Mouse (Mus musculus): ENCODE data around the gene Larp6.

DNA sequence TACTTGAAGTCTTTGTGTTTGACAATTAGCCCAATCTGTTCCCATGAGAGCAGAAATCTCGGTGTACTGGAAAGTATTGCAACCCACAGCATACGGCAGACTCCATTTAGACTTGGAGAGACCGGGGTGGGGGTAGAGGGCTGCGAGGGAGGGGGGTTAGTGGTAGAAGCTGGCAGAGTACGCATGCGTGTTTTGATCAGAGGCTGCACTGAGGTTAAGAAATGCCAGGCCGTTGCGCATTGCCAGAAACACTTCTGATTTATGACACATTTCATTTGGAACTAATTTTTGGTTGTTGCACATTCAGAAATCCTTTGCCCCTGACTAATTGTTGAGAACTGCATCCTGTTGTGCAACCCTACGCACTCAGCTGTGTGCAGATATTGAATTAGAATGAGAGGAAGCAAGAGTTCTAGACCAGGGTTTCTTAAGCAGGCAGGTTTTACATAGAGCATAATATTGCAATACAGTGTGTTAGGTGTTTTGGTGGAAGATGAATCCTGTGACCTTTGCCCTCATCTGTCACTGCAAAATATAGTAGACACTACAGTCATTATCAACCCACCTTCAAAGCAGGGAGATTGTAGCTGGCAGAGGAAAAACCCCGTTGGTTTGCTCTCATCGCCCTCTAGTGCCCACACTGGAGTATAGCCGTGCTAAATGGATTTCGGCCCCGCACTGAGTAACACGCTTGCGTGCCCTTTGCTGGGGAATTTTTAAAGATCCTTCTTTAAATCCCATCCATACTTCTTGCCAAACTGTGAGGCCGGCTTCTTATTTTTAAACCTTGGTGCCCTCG is 31.6 kb downstream of the Larp6 start:
- TF ChIP-seq HCFC1 (IDR thresholded peaks at IDR 0.05; ENCODE audit: borderline replicate concordance, insufficient read depth, low read length) (no peak), CHD2 (IDR thresholded peaks at IDR 0.05; ENCODE audit: low read depth, low read length) (no peak)

All from ES-E14 (cell line).